Mouse (Mus musculus): Measurements from ENCODE around the gene Rere. TPM values are rescaled to one million over a fixed set of nuclear protein-coding genes. Genes with fewer than 3 reads are reported as not detected.

Gene Rere
- total RNA-seq, 1 experiment = 21.7 TPM

- H3K4me1 ChIP-seq (ENCODE audit: control insufficient read depth in 2 of 2, insufficient read depth in 2 of 2, low read length in 2 of 2, poor library complexity in 1 of 2) = peaks cover 3 to 10% of the 10 kb centered on the region in 2 experiments; a peak in 3 of 4 replicates
- DNase-seq (ENCODE audit: low read depth, low spot score) = no peak
- H3K36me3 ChIP-seq (ENCODE audit: control insufficient read depth, insufficient read depth, low read length, poor library complexity, severe bottlenecking) = no peaks in the 10 kb centered on the region
- in situ Hi-C loops (cut with MboI; ENCODE audit: low sequenced_read_pairs in 2 of 2, unreplicated experiment in 2 of 2) = no loop called here
- H3K27ac ChIP-seq (ENCODE audit: insufficient read depth, low read depth, low read length, poor library complexity, severe bottlenecking) = no peak overlapping the region
- H3K9me3 ChIP-seq (ENCODE audit: control insufficient read depth, insufficient read depth, low read depth, low read length) = no peaks in the 10 kb centered on the region
- no peak overlapping the region for H3K9ac ChIP-seq (ENCODE audit: insufficient read depth, low read depth, low read length, poor library complexity, severe bottlenecking)
- TF ChIP-seq MAFK (IDR thresholded peaks at IDR 0.05; ENCODE audit: insufficient read depth, low read depth, low read length) (no peak), ZC3H11A (IDR thresholded peaks at IDR 0.05; ENCODE audit: borderline replicate concordance, low read depth, low read length) (no peak)
- no peak overlapping the region for H3K4me3 ChIP-seq (ENCODE audit: insufficient read depth in 1 of 2, low read depth in 1 of 2, low read length in 2 of 2, poor library complexity in 1 of 2, severe bottlenecking in 1 of 2)
Observed at GRCm38 (mm10) chr4:150594298-150594829, 312.9 kb downstream of the Rere start.

DNA sequence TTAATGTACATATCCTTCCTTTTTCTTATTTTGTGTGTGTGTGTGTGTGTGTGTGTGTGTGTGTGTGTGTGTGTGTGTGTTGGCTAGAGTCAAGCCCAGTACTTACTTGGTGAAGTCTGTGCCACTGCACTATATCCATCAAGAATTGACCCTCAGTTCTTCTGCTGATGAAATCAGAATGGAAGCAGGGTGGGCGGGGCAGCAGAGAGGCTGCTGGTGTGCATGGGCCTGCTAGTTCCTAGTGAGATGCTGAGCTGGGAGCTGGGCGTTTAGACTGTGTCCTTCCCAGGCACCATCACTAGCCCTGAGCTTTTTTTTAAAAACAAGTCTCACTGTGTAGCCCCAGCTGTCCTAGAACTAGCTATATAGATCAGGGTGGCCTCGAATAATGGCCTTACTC is 313.6 kb downstream of the Rere start:
- Histone ChIP-seq H3K36me3 (ENCODE audit: control insufficient read depth, insufficient read depth, low read length, poor library complexity, severe bottlenecking) (no peaks in the 10 kb centered on the region), H3K27ac (ENCODE audit: insufficient read depth, low read depth, low read length, poor library complexity, severe bottlenecking) (no peak overlapping the region), H3K9ac (ENCODE audit: insufficient read depth, low read depth, low read length, poor library complexity, severe bottlenecking) (no peak overlapping the region), H3K9me3 (ENCODE audit: control insufficient read depth, insufficient read depth, low read depth, low read length) (no peaks in the 10 kb centered on the region), H3K4me3 (ENCODE audit: insufficient read depth in 1 of 2, low read depth in 1 of 2, low read length in 2 of 2, poor library complexity in 1 of 2, severe bottlenecking in 1 of 2) (no peak overlapping the region), H3K4me1 (ENCODE audit: control insufficient read depth in 2 of 2, insufficient read depth in 2 of 2, low read length in 2 of 2, poor library complexity in 1 of 2) (peaks cover 3 to 15% of the 10 kb centered on the region in 2 experiments; a peak in 3 of 4 replicates)
- TF ChIP-seq ZNF384 (IDR thresholded peaks at IDR 0.05; ENCODE audit: low read depth, low read length) (no peak), CHD2 (IDR thresholded peaks at IDR 0.05; ENCODE audit: low read depth, low read length) (no peak), MAFK (IDR thresholded peaks at IDR 0.05; ENCODE audit: insufficient read depth, low read depth, low read length) (no peak), ZC3H11A (IDR thresholded peaks at IDR 0.05; ENCODE audit: borderline replicate concordance, low read depth, low read length) (no peak), HCFC1 (IDR thresholded peaks at IDR 0.05; ENCODE audit: borderline replicate concordance, insufficient read depth, low read length) (no peak)
- DNase-seq (ENCODE audit: low read depth, low spot score) = no peak
- in situ Hi-C loops (cut with MboI; ENCODE audit: low sequenced_read_pairs in 2 of 2, unreplicated experiment in 2 of 2) = no loop called here

- H3K9ac ChIP-seq (ENCODE audit: insufficient read depth, low read depth, low read length, poor library complexity, severe bottlenecking) = no peak overlapping the region
- H3K36me3 ChIP-seq (ENCODE audit: control insufficient read depth, insufficient read depth, low read length, poor library complexity, severe bottlenecking) = no peaks in the 10 kb centered on the region
- in situ Hi-C loops (cut with MboI; ENCODE audit: low sequenced_read_pairs in 2 of 2, unreplicated experiment in 2 of 2) = no loop called here
- no peaks in the 10 kb centered on the region for H3K9me3 ChIP-seq (ENCODE audit: control insufficient read depth, insufficient read depth, low read depth, low read length)
- TF ChIP-seq HCFC1 (IDR thresholded peaks at IDR 0.05; ENCODE audit: borderline replicate concordance, insufficient read depth, low read length) = no peak
- no peak for TF ChIP-seq ZC3H11A (IDR thresholded peaks at IDR 0.05; ENCODE audit: borderline replicate concordance, low read depth, low read length)
- no peak for TF ChIP-seq CHD2 (IDR thresholded peaks at IDR 0.05; ENCODE audit: low read depth, low read length)
- no peak for TF ChIP-seq ZNF384 (IDR thresholded peaks at IDR 0.05; ENCODE audit: low read depth, low read length)
- no peak overlapping the region for H3K4me3 ChIP-seq (ENCODE audit: insufficient read depth in 1 of 2, low read depth in 1 of 2, low read length in 2 of 2, poor library complexity in 1 of 2, severe bottlenecking in 1 of 2)
- H3K27ac ChIP-seq (ENCODE audit: insufficient read depth, low read depth, low read length, poor library complexity, severe bottlenecking) = no peak overlapping the region
- peaks cover 2 to 14% of the 10 kb centered on the region in 2 experiments; a peak in 3 of 4 replicates for H3K4me1 ChIP-seq (ENCODE audit: control insufficient read depth in 2 of 2, insufficient read depth in 2 of 2, low read length in 2 of 2, poor library complexity in 1 of 2)
- DNase-seq (ENCODE audit: low read depth, low spot score) = no peak
Observed at GRCm38 (mm10) chr4:150595991-150596390, 314.5 kb downstream of the Rere start.

GRCm38 (mm10) chr4:150598686-150599085 is 317.2 kb downstream of the Rere start:
- Histone ChIP-seq H3K4me3 (ENCODE audit: insufficient read depth in 1 of 2, low read depth in 1 of 2, low read length in 2 of 2, poor library complexity in 1 of 2, severe bottlenecking in 1 of 2) (no peak overlapping the region), H3K4me1 (ENCODE audit: control insufficient read depth in 2 of 2, insufficient read depth in 2 of 2, low read length in 2 of 2, poor library complexity in 1 of 2) (peaks cover 0 to 8% of the 10 kb centered on the region in 2 experiments; a peak in 2 of 4 replicates), H3K9me3 (ENCODE audit: control insufficient read depth, insufficient read depth, low read depth, low read length) (no peaks in the 10 kb centered on the region), H3K36me3 (ENCODE audit: control insufficient read depth, insufficient read depth, low read length, poor library complexity, severe bottlenecking) (no peaks in the 10 kb centered on the region), H3K27ac (ENCODE audit: insufficient read depth, low read depth, low read length, poor library complexity, severe bottlenecking) (no peak overlapping the region), H3K9ac (ENCODE audit: insufficient read depth, low read depth, low read length, poor library complexity, severe bottlenecking) (no peak overlapping the region)
- no peak for TF ChIP-seq ZNF384 (IDR thresholded peaks at IDR 0.05; ENCODE audit: low read depth, low read length)
- TF ChIP-seq ZC3H11A (IDR thresholded peaks at IDR 0.05; ENCODE audit: borderline replicate concordance, low read depth, low read length) = no peak
- TF ChIP-seq CHD2 (IDR thresholded peaks at IDR 0.05; ENCODE audit: low read depth, low read length) = no peak
- no peak for TF ChIP-seq MAFK (IDR thresholded peaks at IDR 0.05; ENCODE audit: insufficient read depth, low read depth, low read length)
- no peak for TF ChIP-seq HCFC1 (IDR thresholded peaks at IDR 0.05; ENCODE audit: borderline replicate concordance, insufficient read depth, low read length)
- in situ Hi-C loops (cut with MboI; ENCODE audit: low sequenced_read_pairs in 2 of 2, unreplicated experiment in 2 of 2) = no loop called here
- no peak for DNase-seq (ENCODE audit: low read depth, low spot score)
